Mouse (Mus musculus) brain, embryonic 14.5 days (tissue): ENCODE measurements at regions not wholly inside any gene's neighbourhood (a gene's known extent, or its start where the extent isn't known, plus 50 kb on each side); places are given as distances from the start of the nearest gene placed in this dataset.
A peak's percentile ranks its signal among the peaks of the same experiment; 100 is the strongest.

Experiments used
- DNase-seq: peaks from one replicate; pipeline ENCODE4 v3.0.0-alpha.2; 2011; ENCODE audit warnings: low read depth
- CTCF ChIP-seq: fragments of 200-500 bp; IDR thresholded peaks from 2 replicates; pipeline ENCODE4 v1.5.1; 2012; ENCODE audit warnings: inconsistent platforms, mild to moderate bottlenecking, moderate library complexity, borderline replicate concordance; ENCODE audit not compliant: insufficient read depth, insufficient read length; ENCODE audit errors: extremely low read depth
- POLR2A ChIP-seq: fragments of 200-500 bp; IDR thresholded peaks from 2 replicates; pipeline ENCODE4 v1.6.1; 2012; ENCODE audit warnings: mild to moderate bottlenecking, inconsistent platforms, borderline replicate concordance; ENCODE audit not compliant: poor library complexity, insufficient read depth, insufficient read length, severe bottlenecking; ENCODE audit errors: extremely low read depth

DNA sequence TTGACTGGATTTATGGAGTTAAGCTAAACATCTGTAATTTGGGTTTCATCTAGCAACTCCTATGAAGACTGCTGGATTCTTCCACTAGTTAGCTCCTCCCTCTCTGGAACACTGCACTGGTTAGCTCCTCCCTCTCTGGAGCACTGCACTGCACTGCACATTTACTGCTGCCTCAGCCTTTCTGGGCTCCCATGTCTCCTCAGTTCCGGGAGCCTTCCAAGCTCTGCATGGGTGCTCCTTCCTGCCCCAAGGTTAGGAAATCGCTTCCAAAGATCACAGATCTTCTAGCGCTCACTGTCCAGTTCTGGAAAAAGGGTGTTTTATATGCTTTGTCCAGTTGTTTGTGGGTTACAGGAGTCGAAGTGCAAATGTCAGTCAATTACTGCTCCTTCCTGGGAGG is 359.1 kb downstream of the Pik3r1 start:
- TF ChIP-seq POLR2A (no peak), CTCF (no peak)
- DNase-seq = no peak

DNA sequence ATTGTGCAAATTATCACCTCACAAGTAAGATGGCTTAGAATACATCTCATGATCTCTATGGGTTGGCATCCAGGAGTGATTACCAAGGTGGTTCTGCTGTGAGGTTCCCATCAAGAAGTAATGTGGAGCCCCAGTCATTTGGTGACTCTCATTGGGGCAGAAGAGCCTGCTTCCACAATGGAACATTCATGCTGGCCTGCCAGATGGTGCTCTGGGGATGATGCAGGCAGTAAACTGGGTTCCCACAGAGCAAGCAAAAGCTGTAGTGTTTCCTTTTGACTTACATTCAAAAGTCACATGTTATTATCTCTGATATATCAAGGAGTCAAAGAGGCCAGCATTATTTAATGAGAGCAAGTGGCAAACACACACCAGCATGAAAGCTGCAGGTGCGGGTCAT is 360.4 kb downstream of the Pik3r1 start:
- DNase-seq = no peak
- TF ChIP-seq CTCF (no peak), POLR2A (no peak)

DNA sequence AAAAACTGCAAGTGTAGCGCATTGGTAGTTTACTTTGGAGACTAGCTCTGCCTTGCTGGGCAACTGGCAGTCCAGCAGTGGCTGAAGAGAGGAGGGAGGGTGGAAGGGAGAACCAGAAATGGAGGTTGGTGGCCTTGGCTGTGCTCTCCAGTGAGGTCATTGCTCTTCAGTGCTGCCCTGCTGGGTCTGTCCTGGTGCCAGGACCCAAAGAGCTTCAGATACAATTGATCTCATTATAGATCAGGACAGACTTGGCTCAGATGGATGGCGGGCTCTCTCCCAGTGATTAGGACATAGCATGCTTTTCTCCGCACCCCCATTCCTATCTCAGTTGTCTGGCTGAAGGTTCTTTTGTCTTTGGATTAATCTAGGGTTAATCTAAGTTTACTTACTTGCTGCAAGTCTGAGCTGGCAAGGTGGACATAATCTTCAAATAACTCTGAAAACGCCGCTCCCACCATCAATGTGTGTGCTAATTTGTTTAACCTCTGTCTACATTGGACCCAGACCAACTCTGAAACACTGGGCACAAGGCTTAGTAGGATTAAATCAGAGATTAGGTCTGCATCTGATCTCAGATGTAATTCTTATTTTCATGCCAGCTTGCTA is 394.3 kb downstream of the Pik3r1 start:
- DNase-seq = peak; percentile 62
- TF ChIP-seq CTCF (no peak), POLR2A (no peak)

DNA sequence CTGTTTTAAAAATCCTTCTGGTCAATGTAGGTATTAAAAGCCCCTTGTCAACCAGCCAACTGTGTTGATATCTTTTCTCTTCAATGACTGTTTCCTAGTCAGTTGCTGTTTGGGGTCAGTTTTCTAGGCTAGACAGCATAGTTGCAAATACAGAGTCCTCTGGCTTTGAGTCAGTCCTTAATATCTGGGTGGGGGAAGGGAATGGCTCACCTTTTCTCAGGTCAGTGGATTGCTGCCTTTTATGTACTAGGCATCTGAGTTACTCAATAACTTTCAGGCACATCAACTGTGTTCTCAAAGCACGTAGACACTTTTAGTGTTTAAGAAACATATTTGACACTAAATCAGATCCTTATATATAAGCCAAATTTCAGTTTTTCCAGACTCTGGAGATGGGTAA is 396.1 kb downstream of the Pik3r1 start:
- no peak for TF ChIP-seq POLR2A

DNA sequence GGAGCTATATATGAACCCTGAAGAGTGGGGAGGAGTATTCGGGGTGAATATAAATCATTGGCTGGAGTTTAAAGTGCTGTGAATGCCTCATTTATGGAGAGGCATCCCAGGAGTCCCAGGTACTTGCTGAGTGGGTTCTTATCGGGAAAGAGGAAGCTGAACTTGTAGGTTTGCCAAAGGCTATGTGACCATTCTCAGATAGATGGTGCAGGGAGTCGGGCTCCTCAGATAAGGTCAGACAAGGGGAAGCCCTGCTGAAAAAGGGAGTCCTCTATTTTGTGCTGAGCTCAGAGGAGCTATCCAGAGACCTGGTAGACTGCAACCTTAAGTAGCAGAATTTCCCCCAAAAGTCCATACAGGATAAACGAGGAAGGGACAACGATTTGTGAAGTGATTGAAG is 399.8 kb downstream of the Pik3r1 start:
- DNase-seq = no peak
- TF ChIP-seq CTCF (no peak), POLR2A (no peak)

More for the DNA sequence above, 396.1 kb downstream of the Pik3r1 start:
- no peak for DNase-seq

DNA sequence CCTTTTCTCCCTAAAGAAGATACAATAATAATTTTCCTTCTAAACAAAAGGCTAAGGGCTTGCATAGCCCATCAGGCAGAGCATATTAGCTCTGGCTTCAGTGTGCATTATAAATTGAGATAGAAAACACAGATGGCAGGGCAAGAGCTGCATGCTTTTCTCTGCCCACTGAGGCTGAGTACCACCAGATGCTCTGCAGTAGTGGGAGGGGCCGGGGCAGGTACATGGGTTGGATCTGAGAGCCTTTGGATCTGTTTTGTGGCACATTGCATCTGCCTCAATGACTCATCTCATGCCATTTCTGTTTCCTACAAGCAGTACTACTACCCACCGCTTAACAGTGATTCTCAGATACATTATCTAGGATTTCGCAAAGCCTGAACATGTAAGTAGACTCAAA is 412.7 kb downstream of the Pik3r1 start:
- peak; percentile 33 for DNase-seq
- TF ChIP-seq POLR2A = no peak
- TF ChIP-seq CTCF = no peak

DNA sequence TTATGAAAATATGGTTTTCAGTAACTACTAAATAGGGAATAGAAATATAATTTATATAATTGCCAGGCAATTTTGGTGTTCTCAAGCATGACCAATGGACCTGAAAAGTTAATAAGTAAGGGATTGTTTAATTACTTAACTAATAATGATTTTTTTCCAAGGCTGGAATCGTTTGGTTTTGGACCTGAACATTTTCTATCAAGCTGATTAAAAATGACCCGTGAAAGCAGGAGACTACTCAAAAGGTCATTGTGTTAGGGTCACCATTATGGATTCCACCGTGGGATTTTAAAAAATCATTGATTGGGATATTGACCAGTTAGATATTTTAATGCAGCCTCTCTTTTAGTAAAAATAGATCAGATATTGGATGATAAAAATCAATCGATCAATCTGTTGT is 416.9 kb downstream of the Pik3r1 start:
- TF ChIP-seq POLR2A (no peak), CTCF (no peak)
- no peak for DNase-seq

DNA sequence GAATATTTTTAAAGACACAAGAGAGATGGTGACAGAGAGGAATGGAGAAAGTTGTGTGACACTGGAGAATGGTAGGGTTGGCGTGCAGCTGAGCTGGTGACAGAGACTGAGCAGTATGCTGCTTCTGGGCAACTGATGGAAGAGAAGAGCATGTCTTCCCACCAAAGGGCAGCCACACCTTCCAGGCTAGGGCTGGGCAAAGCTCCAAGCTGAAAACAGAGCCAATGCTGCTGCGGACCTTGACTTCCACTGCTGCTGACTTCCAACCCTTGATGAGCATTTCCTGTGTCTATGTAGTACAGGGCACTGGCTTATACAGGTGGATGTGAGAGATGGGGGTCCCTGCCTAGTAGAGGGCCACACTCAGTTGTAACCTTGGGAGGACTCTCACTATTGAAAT is 418.7 kb downstream of the Pik3r1 start:
- no peak for TF ChIP-seq CTCF
- no peak for TF ChIP-seq POLR2A
- no peak for DNase-seq

DNA sequence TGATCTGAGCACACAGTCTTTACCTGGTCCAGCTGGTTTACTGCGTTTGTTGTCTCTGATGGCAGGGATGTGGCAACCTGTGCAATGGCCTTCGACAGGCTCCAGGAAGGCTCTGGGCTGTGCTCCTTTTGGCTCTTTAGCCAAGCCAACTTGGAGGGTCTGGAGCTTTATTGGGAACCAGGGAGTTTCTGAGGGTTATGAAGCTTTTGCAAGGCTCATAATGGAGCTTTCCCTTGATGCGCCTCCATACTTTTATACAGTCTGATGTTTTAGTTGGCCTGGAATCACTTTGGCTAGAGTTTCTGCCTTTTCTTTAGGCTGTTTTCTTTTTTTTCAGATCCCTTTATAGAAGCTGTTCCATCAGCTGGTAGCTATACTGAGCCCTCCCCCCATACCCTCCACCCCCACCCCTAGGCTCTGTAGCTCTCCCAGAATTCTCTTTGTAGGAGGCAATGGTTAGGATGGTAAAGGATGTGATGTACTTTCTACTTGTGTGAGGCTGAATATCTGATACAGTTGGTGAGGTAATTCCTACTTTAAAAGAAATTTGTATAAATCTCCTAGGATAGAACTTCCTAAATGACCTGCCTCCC is 429.6 kb downstream of the Pik3r1 start:
- no peak for DNase-seq
- TF ChIP-seq CTCF = no peak
- TF ChIP-seq POLR2A = no peak

DNA sequence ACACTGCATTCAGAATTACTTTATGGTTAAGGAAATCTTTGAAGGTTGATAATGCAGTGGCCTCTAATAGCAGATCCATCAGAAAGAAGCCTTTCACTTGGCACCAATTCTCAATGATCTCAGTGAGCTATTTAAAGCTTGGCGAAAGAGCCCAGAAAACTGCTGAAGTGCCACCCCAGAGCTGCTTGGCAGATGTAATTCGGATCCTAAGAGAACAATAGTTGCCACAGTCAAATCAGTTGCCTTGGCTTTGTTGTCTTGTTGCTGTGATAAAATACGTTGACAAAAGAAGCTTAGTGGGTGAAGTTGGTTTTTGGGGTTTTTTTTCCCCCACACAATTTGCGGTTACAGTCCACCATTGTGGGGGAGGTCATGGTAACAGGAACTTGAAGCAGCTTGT is 449.4 kb downstream of the Pik3r1 start:
- TF ChIP-seq CTCF = no peak
- no peak for TF ChIP-seq POLR2A

DNA sequence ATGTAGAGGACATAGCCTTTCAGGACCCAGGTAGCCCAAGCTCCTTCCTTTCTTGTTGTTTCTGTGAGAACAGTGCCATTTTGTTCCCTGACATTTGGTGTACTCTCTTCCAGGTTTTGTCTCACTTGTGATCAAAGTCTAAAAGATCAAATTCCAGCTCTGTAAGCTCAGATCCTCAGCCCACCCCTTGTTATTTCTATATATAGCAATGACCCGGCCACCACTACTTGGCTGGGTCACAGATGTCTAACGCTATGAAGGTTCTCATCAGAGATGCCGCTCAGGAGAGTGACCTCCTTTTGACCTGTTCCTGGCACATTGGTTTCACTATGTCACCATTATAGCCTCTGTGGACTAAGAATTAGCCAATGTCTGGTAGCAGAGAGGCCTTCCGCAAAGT is 451.7 kb downstream of the Pik3r1 start:
- TF ChIP-seq CTCF (no peak), POLR2A (no peak)
- no peak for DNase-seq

More for the DNA sequence above, 449.4 kb downstream of the Pik3r1 start:
- DNase-seq = peak; percentile 49

DNA sequence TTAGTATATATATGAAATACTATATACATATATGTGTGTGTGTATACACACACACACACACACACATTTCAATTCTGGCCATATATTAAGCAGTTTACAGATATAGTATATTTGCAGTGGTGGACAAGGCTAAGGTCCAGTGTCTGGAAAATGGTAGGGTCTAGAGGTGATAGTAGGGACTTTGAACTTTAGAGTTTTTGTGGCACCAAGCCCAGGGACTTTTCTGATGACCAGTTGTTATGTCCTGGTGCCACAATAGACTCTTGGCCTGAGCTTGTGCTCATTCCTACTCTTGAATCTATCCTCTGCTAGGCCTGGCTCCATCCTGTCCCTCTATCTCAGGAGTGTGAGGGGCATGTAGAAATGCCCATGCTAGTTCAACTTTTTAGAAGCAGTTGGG is 454.0 kb downstream of the Pik3r1 start:
- DNase-seq = no peak
- TF ChIP-seq POLR2A (no peak), CTCF (no peak)

DNA sequence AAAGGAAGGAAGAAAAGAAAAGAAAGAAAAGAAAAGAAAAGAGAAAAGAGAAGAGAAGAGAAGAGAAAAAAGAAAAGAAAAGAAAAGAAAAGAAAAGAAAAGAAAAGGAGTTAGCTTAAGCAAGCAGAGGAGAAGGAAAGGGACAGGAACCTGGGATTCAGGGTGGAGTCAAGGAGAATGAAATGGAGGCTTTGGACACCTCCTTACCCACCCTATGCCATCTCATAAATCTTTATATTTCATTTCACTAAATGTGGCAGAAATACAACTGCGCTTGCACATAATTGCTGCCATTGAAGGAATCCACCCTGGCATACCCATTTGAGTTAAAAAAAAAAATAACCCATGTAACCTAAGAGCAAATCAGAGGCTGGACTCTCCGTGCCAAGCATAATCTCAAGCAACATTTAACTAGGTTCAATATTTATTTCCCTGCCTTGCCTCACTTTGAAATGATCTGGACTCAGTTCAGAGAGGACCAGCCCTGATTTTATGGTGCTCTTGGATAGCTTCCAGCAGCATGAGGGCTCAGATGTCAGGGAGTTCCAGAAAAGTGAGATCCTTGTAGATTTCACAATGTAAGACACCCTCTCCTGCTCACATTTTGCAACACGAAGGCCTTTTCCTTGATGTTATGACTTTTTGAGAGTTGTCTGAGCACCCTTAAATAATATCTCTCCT is 456.2 kb downstream of the Pik3r1 start:
- peak; percentile 23 for DNase-seq

More for the DNA sequence above, 456.2 kb downstream of the Pik3r1 start:
- no peak for TF ChIP-seq CTCF
- TF ChIP-seq POLR2A = no peak
